Mouse (Mus musculus) heart, embryonic 16.5 days (tissue): ENCODE data around the gene Mtrf1. TPM values are rescaled to one million over a fixed set of nuclear protein-coding genes. Genes with fewer than 3 reads are reported as not detected.
"Not testable (repeated sequence)": the region's sequence is repeated elsewhere in the genome, so short reads cannot be mapped to it uniquely, and the experiment has no call there.

ENCODE experiments used
- ATAC-seq: fragments of 200-750 bp; cut with Nextera tagmentation; replicated peaks from 2 replicates; pipeline ENCODE4 v1.8.0; 2017; ENCODE audit warnings: moderate number of reproducible peaks; ENCODE audit not compliant: insufficient read depth, low FRiP score; ENCODE audit errors: extremely low read depth
- H3K27ac ChIP-seq: fragments of 300-500 bp; sonication (generic); 2 replicates; pipeline ENCODE4 v1.5.1; 2014; ENCODE audit warnings: mild to moderate bottlenecking, low read length, control low read depth, moderate library complexity
- H3K27me3 ChIP-seq: fragments of 300-500 bp; sonication (generic); 2 replicates; pipeline ENCODE4 v1.6.1; 2014; ENCODE audit warnings: low read length, mixed read lengths; ENCODE audit not compliant: control insufficient read depth, insufficient read depth
- H3K36me3 ChIP-seq: fragments of 300-500 bp; sonication (generic); 2 replicates; pipeline ENCODE4 v1.6.1; 2014; ENCODE audit not compliant: control insufficient read depth, insufficient read depth
- H3K4me1 ChIP-seq: fragments of 300-500 bp; sonication (generic); 2 replicates; pipeline ENCODE4 v1.6.1; 2014; ENCODE audit warnings: low read length, mixed read lengths; ENCODE audit not compliant: control insufficient read depth, insufficient read depth
- H3K4me2 ChIP-seq: fragments of 300-500 bp; sonication (generic); 2 replicates; pipeline ENCODE4 v1.6.1; 2014; ENCODE audit warnings: low read depth, mild to moderate bottlenecking, control low read depth, low read length
- H3K4me3 ChIP-seq: fragments of 300-500 bp; sonication (generic); 2 replicates; pipeline ENCODE4 v1.5.1; 2014; ENCODE audit warnings: mild to moderate bottlenecking, control low read depth, low read length
- H3K9ac ChIP-seq: fragments of 300-500 bp; sonication (generic); 2 replicates; pipeline ENCODE4 v1.6.1; 2014; ENCODE audit warnings: low read length, control low read depth
- H3K9me3 ChIP-seq: fragments of 300-500 bp; sonication (generic); replicated peaks from 2 replicates; pipeline ENCODE4 v1.6.1; 2016; ENCODE audit warnings: low read length; ENCODE audit not compliant: control insufficient read depth
- WGBS: fragments of 180-500 bp; shearing (Covaris S2); extraction: QIAGEN DNeasy Blood & Tissue Kit; methylation state at CpG from one replicate; pipeline ENCODE4 v1.1.7; 2014; 5-methylcytosine and 5-hydroxymethylcytosine counted together
- polyA plus RNA-seq: library from polyadenylated mRNA; unstranded; fragments of >200 nt; fragmentation: Nextera tagmentation; extraction: Ambion mirVana; gene quantifications from 2 replicates; pipeline ENCODE4 v1.2.1, GENCODE M21; 2015

Mtrf1 gene
- polyA plus RNA-seq, 1 experiment from 2014 or later, result 10.8 TPM

DNA sequence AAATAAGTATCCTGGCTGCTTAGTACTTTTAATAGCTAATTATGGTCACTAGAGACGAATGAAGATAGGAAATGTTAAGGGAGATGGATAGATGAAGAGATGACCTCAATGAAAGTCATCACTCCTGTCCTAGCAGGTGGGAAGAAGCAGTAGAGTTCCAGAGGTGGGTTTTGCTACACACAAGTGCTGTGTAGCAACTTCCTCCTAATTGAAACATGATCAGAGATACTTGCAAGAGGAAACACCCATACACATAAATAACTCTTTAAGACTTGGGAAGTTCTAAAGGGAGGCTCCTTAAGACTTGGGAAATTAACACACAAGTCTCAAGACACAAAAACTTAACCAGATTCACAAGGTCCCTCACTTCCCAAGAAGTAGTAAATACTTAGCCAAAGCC, 36.5 kb downstream of the Mtrf1 start:
- H3K4me3 ChIP-seq, result no peak overlapping the region
- no peaks in the 10 kb centered on the region for H3K27me3 ChIP-seq
- H3K9me3 ChIP-seq, result no peaks in the 10 kb centered on the region
- ATAC-seq, result no peak
- WGBS, result 77% methylated on average over 1 of the region's 1 CpGs
- peaks cover 2% of the 10 kb centered on the region; the same call in 1 of the 2 replicates for H3K36me3 ChIP-seq
- H3K27ac ChIP-seq, result no peak overlapping the region
- no peak overlapping the region for H3K9ac ChIP-seq
- H3K4me1 ChIP-seq, result no peaks in the 10 kb centered on the region
- H3K4me2 ChIP-seq, result no peak overlapping the region

DNA sequence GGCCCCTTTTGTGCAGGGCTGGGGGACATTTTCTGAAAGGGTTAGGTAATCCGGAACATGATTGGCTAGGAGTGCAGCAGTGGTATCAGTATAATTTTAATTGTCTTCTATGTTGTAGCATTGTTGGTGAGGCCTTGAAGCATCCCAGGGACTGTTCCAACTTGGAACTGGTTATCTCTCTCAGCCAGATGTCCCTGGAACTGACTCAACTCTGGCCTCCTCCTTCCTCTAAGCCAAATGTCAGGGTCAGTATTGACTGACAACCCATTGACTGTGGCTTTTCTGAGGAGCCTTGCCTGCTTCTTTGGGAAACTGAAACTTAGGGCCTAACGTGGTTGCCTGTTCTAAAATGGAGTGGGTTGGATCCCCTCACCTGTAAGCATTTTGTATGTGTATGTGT, 43.1 kb downstream of the Mtrf1 start:
- Histone ChIP-seq H3K9me3 (0 out of 2 replicates have a peak, but pooled peaks cover 6% of the 10 kb centered on the region), H3K36me3 (no peaks in the 10 kb centered on the region), H3K4me1 (no peaks in the 10 kb centered on the region), H3K27me3 (no peaks in the 10 kb centered on the region), H3K9ac (no peak overlapping the region), H3K4me3 (no peak overlapping the region), H3K4me2 (no peak overlapping the region), H3K27ac (no peak overlapping the region)
- 80% methylated on average over 2 of the region's 2 CpGs for WGBS
- no peak for ATAC-seq

DNA sequence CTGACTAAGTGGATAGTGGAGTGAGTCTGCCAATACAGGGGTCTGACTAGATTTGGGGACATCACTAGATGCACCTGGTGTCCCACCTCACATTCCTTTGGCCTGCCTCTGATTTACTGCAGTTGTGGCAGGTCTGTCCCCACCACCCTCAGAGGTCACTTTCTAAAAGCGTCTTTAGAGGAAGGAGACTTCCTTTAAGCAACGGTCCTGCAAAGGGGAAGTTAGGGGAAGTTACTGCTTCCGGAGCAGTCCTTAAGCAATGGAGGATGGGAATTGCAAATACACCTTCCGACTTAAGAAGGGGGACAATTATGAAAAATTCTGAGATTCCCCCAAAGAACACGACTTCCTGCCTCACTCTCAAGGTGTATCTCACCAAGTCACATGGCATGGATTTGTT, 43.9 kb downstream of the Mtrf1 start:
- Histone ChIP-seq H3K4me3 (no peak overlapping the region), H3K9ac (no peak overlapping the region), H3K36me3 (no peaks in the 10 kb centered on the region), H3K4me2 (no peak overlapping the region), H3K27ac (no peak overlapping the region), H3K4me1 (no peaks in the 10 kb centered on the region), H3K27me3 (no peaks in the 10 kb centered on the region), H3K9me3 (0 out of 2 replicates have a peak, but pooled peaks cover 6% of the 10 kb centered on the region)
- no peak for ATAC-seq
- WGBS, result 60% methylated on average over 5 of the region's 5 CpGs

DNA sequence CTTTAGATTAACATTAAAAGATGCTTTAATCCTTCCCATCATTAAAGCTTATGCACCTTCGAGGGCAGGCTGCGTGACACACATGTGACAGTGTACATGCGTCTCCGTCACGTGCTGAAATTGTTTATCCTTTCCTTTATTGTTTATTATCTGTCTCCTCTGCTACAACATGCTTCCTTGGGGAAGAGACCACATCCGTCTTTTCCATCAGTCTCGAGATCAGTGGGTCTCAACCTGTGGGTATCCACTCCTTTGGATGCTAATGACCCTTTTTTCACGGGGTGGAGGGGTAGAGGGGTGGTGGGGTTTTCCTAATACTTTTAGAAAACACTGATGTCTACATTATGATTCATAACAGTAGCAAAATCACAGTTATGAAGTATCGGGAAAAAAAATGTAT, 47.0 kb downstream of the Mtrf1 start:
- no peaks in the 10 kb centered on the region for H3K36me3 ChIP-seq
- no peaks in the 10 kb centered on the region for H3K4me1 ChIP-seq
- H3K9me3 ChIP-seq, result 0 out of 2 replicates have a peak, but pooled peaks cover 5% of the 10 kb centered on the region
- no peak overlapping the region for H3K27ac ChIP-seq
- H3K4me3 ChIP-seq, result no peak overlapping the region
- H3K27me3 ChIP-seq, result no peaks in the 10 kb centered on the region
- ATAC-seq, result no peak
- no peak overlapping the region for H3K9ac ChIP-seq
- WGBS, result 82% methylated on average over 9 of the region's 9 CpGs
- no peak overlapping the region for H3K4me2 ChIP-seq

DNA sequence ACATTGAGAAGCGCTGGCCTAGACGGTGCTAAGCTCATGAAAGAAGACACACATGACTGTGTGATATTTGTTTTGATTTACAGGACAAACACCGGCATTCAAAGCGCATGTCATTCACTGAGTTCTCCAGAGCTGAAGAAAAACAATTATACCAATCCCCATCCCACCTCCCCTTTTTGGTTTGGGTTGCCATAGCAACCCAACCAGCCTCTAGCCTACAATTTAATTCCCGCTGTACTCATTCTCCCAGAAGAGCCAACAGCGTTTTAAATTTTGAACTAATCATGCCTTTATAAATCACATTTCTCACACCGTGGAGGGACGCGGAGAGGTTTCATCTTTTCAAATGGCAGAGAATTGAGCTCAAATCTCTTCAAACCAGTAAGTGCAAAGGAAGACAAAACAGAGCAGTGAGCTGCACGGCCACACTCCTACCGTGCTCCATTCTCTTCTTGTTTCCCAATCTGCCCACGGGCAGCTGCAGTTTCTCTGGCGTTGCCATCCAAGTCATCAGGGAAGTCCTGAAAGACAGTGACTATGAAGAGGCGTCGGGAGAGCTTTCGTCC, 47.6 kb downstream of the Mtrf1 start:
- H3K27ac ChIP-seq, result no peak overlapping the region
- H3K27me3 ChIP-seq, result no peaks in the 10 kb centered on the region
- no peak overlapping the region for H3K4me2 ChIP-seq
- no peak overlapping the region for H3K4me3 ChIP-seq
- H3K36me3 ChIP-seq, result no peaks in the 10 kb centered on the region
- H3K9ac ChIP-seq, result no peak overlapping the region
- no peaks in the 10 kb centered on the region for H3K4me1 ChIP-seq
- ATAC-seq, result no peak
- no peaks in the 10 kb centered on the region for H3K9me3 ChIP-seq
- WGBS, result 72% methylated on average over 16 of the region's 16 CpGs

DNA sequence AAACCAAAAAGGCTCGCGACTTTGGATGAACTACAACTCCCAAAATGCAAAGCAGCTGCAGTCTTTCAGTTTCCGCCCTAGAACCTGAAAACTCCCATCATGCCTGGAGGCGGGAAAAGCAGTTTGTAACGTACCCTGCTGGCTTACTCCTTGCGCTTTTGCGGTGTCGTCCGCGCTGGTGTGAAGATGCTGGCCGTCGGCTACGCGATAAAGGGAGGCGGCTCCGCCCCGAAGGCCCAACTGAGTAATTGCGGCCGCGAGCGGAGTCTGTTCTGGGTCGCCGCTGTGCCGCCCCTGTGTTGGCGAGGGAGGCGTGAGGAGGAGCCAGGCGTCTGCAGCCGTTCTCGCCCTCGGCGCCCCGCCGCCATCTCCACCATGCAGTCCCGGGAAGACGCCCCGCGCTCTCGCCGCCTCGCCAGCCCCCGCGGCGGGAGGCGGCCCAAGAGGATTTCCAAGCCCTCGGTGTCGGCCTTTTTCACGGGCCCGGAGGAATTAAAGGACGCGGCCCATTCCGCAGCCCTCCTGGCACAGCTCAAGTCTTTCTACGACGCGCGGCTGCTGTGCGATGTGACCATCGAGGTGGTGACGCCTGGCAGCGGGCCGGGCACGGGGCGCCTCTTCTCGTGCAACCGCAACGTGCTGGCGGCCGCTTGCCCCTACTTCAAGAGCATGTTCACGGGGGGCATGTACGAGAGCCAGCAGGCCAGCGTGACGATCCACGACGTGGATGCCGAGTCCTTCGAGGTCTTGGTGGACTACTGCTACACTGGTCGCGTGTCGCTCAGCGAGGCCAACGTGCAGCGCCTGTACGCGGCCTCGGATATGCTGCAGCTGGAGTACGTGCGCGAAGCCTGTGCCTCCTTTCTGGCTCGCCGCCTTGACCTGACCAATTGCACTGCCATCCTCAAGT, 54.4 kb downstream of the Mtrf1 start, which contains the start of gene Kbtbd6:
Gene Kbtbd6 (plus strand): TSS at position 155 of the 910 bp plus-strand sequence.
- not testable (repeated sequence) for H3K9me3 ChIP-seq, H3K27me3 ChIP-seq, H3K36me3 ChIP-seq, H3K4me1 ChIP-seq
- Histone ChIP-seq H3K4me2 (peak within 1 kb of the TSS; percentile 70), H3K4me3 (peak within 1 kb of the TSS; percentile 66), H3K27ac (peak within 1 kb of the TSS; percentile 47), H3K9ac (peak within 1 kb of the TSS; percentile 67)
- WGBS, result 11% methylated on average over 38 of the region's 89 CpGs
- ATAC-seq, result peak; percentile 82

DNA sequence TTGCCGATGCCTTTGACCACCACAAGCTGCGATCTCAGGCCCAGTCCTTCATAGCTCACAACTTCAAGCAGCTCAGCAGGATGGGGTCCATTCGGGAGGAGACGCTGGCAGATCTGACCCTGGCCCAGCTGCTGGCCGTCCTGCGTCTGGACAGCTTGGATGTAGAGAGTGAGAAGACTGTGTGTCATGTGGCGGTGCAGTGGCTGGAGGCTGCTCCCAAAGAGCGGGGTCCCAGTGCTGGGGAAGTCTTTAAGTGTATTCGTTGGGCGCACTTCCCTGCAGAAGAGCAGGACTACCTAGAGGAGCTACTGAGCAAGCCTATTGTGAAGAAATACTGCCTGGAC, 55.0 kb downstream of the Mtrf1 start:
- H3K4me3 ChIP-seq, H3K9me3 ChIP-seq, ATAC-seq, H3K36me3 ChIP-seq, H3K4me1 ChIP-seq, H3K9ac ChIP-seq, H3K27ac ChIP-seq, H3K27me3 ChIP-seq, H3K4me2 ChIP-seq: not testable (repeated sequence)
- WGBS, result 96% methylated on average over 6 of the region's 10 CpGs

DNA sequence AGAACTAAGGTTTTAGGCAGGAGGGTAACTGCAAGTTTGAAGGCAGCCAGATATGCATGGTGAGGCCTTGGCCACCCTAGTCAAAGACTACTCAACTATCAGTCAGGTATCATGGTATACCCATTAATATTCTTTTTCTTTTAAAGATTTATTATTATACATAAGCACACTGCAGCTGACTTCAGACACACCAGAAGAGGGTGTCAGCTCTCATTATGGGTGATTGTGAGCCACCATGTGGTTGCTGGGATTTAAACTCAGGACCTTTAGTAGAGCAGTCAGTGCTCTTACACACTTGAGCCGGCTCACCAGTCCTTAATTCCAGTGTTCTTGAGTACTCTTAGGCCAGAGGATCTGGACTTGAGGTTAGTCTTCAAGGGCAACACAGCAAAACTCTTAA, 62.8 kb downstream of the Mtrf1 start:
- Histone ChIP-seq H3K27ac (no peak overlapping the region), H3K9ac (no peak overlapping the region), H3K4me2 (no peak overlapping the region), H3K36me3 (peaks cover 20% of the 10 kb centered on the region), H3K4me1 (no peaks in the 10 kb centered on the region), H3K9me3 (no peaks in the 10 kb centered on the region), H3K27me3 (no peaks in the 10 kb centered on the region), H3K4me3 (no peak overlapping the region)
- ATAC-seq, result no peak
- WGBS, result 85% methylated on average over 1 of the region's 1 CpGs

DNA sequence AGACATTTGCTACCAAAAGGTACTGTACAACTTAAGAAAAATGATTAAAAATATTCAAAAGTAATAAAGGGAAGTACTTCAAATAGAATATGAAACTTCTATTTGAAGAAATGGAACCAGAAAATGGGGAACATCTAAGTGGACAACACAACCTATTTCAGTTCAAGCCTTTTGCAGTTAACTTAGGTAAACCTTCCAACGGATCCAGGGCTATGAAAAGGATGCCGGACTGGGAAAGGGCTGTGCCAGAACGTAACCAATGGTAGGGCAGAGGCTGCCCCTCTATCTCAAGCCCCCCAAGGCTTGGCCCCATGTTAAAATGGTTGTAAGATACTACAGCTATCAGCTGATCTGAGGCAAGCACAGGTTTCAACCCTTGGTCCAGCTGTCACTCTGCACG, 63.4 kb downstream of the Mtrf1 start:
- H3K27me3 ChIP-seq, result no peaks in the 10 kb centered on the region
- peaks cover 25% of the 10 kb centered on the region for H3K36me3 ChIP-seq
- no peak overlapping the region for H3K4me2 ChIP-seq
- H3K9me3 ChIP-seq, result no peaks in the 10 kb centered on the region
- 84% methylated on average over 4 of the region's 4 CpGs for WGBS
- H3K27ac ChIP-seq, result no peak overlapping the region
- no peak for ATAC-seq
- H3K4me3 ChIP-seq, result no peak overlapping the region
- H3K9ac ChIP-seq, result no peak overlapping the region
- H3K4me1 ChIP-seq, result no peaks in the 10 kb centered on the region
